Mouse (Mus musculus): ENCODE measurements around the gene Nck2. TPM values are rescaled to one million over a fixed set of nuclear protein-coding genes. Genes with fewer than 3 reads are reported as not detected.

Nck2 gene
- total and polyA plus RNA-seq, 2 experiments from 2014 or later = 40.3 to 79.2 TPM

DNA sequence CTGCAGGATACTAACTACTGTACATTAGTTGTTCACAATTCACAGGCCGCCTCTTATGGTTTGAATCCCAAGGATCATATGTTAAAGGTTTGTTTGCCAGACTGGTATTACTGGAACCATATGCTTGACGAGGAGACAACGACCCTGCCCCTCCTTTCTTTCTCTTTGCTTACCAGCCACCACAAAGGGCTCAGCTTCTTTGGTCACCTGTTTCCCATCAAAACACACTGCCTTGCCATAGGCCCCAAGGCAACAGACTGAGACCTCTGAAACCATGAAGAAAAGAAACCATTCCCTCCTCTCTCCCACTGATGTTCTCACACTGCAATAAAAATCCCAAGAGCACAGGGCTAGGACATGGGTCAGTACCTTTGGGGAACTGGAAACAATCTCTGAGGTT, 43.7 kb upstream of the Nck2 start:
- 74% methylated on average over 3 of the region's 3 CpGs for WGBS
- Histone ChIP-seq H3K36me3 (ENCODE audit: insufficient read depth) (no peaks in the 10 kb centered on the region), H3K4me3 (ENCODE audit: low read depth, low read length) (no peak overlapping the region), H3K27me3 (ENCODE audit: insufficient read depth, low read length) (no peaks in the 10 kb centered on the region), H3K9me3 (ENCODE audit: low read length) (no peaks in the 10 kb centered on the region), H3K4me2 (ENCODE audit: low read depth) (no peak overlapping the region), H3K27ac (ENCODE audit: low read depth, low read length) (no peak overlapping the region), H3K4me1 (ENCODE audit: insufficient read depth) (no peaks in the 10 kb centered on the region), H3K9ac (no peak overlapping the region)
- no peak for DNase-seq
- TF ChIP-seq CTCF (IDR thresholded peaks at IDR 0.05; ENCODE audit: low read depth) = no peak
- ATAC-seq = no peak

- DNase-seq (no peak), ATAC-seq (no peak)
- Histone ChIP-seq H3K4me3 (ENCODE audit: low read depth, low read length) (no peak overlapping the region), H3K9ac (no peak overlapping the region), H3K27me3 (ENCODE audit: insufficient read depth, low read length) (no peaks in the 10 kb centered on the region), H3K36me3 (ENCODE audit: insufficient read depth) (no peaks in the 10 kb centered on the region), H3K4me2 (ENCODE audit: low read depth) (no peak overlapping the region), H3K4me1 (ENCODE audit: insufficient read depth) (no peaks in the 10 kb centered on the region), H3K9me3 (ENCODE audit: low read length) (no peaks in the 10 kb centered on the region), H3K27ac (ENCODE audit: low read depth, low read length) (no peak overlapping the region)
- TF ChIP-seq CTCF (IDR thresholded peaks at IDR 0.05; ENCODE audit: low read depth) = no peak
These were observed 41.0 kb upstream of the Nck2 start for GRCm38 (mm10) chr1:43403341-43403740.

- Histone ChIP-seq H3K4me1 (ENCODE audit: insufficient read depth) (no peaks in the 10 kb centered on the region), H3K36me3 (ENCODE audit: insufficient read depth) (no peaks in the 10 kb centered on the region), H3K9ac (no peak overlapping the region), H3K4me3 (ENCODE audit: low read depth, low read length) (no peak overlapping the region), H3K27ac (ENCODE audit: low read depth, low read length) (no peak overlapping the region), H3K27me3 (ENCODE audit: insufficient read depth, low read length) (no peaks in the 10 kb centered on the region), H3K4me2 (ENCODE audit: low read depth) (no peak overlapping the region), H3K9me3 (ENCODE audit: low read length) (no peaks in the 10 kb centered on the region)
- WGBS = 66% methylated on average over 9 of the region's 9 CpGs
- TF ChIP-seq CTCF (IDR thresholded peaks at IDR 0.05; ENCODE audit: low read depth) = no peak
- DNase-seq (no peak), ATAC-seq (no peak)
These were observed 39.4 kb upstream of the Nck2 start for GRCm38 (mm10) chr1:43404693-43405678.

- 66% methylated on average over 4 of the region's 4 CpGs for WGBS
These were observed 35.4 kb upstream of the Nck2 start for GRCm38 (mm10) chr1:43409019-43409418.

GRCm38 (mm10) chr1:43412825-43413224, 31.6 kb upstream of the Nck2 start:
- H3K9me3 ChIP-seq (ENCODE audit: low read length) = no peaks in the 10 kb centered on the region
- DNase-seq (no peak), ATAC-seq (no peak)
- no peak for TF ChIP-seq CTCF (IDR thresholded peaks at IDR 0.05; ENCODE audit: low read depth)
- H3K4me3 ChIP-seq (ENCODE audit: low read depth, low read length) = no peak overlapping the region
- WGBS = 92% methylated on average over 3 of the region's 3 CpGs
- H3K27me3 ChIP-seq (ENCODE audit: insufficient read depth, low read length) = no peaks in the 10 kb centered on the region
- no peaks in the 10 kb centered on the region for H3K36me3 ChIP-seq (ENCODE audit: insufficient read depth)
- no peak overlapping the region for H3K4me2 ChIP-seq (ENCODE audit: low read depth)
- H3K27ac ChIP-seq (ENCODE audit: low read depth, low read length) = no peak overlapping the region
- no peak overlapping the region for H3K9ac ChIP-seq
- no peaks in the 10 kb centered on the region for H3K4me1 ChIP-seq (ENCODE audit: insufficient read depth)

More at GRCm38 (mm10) chr1:43409019-43409418, 35.4 kb upstream of the Nck2 start:
- Histone ChIP-seq H3K4me3 (ENCODE audit: low read depth, low read length) (no peak overlapping the region), H3K4me1 (ENCODE audit: insufficient read depth) (no peaks in the 10 kb centered on the region), H3K4me2 (ENCODE audit: low read depth) (no peak overlapping the region), H3K36me3 (ENCODE audit: insufficient read depth) (no peaks in the 10 kb centered on the region), H3K27ac (ENCODE audit: low read depth, low read length) (no peak overlapping the region), H3K27me3 (ENCODE audit: insufficient read depth, low read length) (no peaks in the 10 kb centered on the region), H3K9me3 (ENCODE audit: low read length) (no peaks in the 10 kb centered on the region), H3K9ac (no peak overlapping the region)
- TF ChIP-seq CTCF (IDR thresholded peaks at IDR 0.05; ENCODE audit: low read depth) = no peak
- DNase-seq (no peak), ATAC-seq (no peak)

GRCm38 (mm10) chr1:43413298-43413697, 31.1 kb upstream of the Nck2 start:
- H3K27ac ChIP-seq (ENCODE audit: low read depth, low read length) = no peak overlapping the region
- no peak for ATAC-seq
- WGBS = 80% methylated on average over 3 of the region's 3 CpGs
- no peaks in the 10 kb centered on the region for H3K36me3 ChIP-seq (ENCODE audit: insufficient read depth)
- H3K4me2 ChIP-seq (ENCODE audit: low read depth) = no peak overlapping the region
- H3K27me3 ChIP-seq (ENCODE audit: insufficient read depth, low read length) = no peaks in the 10 kb centered on the region
- no peaks in the 10 kb centered on the region for H3K9me3 ChIP-seq (ENCODE audit: low read length)
- DNase-seq = no peak
- no peak overlapping the region for H3K4me3 ChIP-seq (ENCODE audit: low read depth, low read length)
- TF ChIP-seq CTCF (IDR thresholded peaks at IDR 0.05; ENCODE audit: low read depth) = no peak
- no peaks in the 10 kb centered on the region for H3K4me1 ChIP-seq (ENCODE audit: insufficient read depth)
- H3K9ac ChIP-seq = no peak overlapping the region

- Histone ChIP-seq H3K36me3 (ENCODE audit: insufficient read depth) (no peaks in the 10 kb centered on the region), H3K4me3 (ENCODE audit: low read depth, low read length) (no peak overlapping the region), H3K27me3 (ENCODE audit: insufficient read depth, low read length) (no peaks in the 10 kb centered on the region), H3K4me1 (ENCODE audit: insufficient read depth) (no peaks in the 10 kb centered on the region), H3K27ac (ENCODE audit: low read depth, low read length) (no peak overlapping the region), H3K9ac (no peak overlapping the region), H3K9me3 (ENCODE audit: low read length) (no peaks in the 10 kb centered on the region), H3K4me2 (ENCODE audit: low read depth) (no peak overlapping the region)
- ATAC-seq = no peak
- WGBS = 91% methylated on average over 4 of the region's 4 CpGs
- TF ChIP-seq CTCF (IDR thresholded peaks at IDR 0.05; ENCODE audit: low read depth) = no peak
- no peak for DNase-seq
These were observed 30.6 kb upstream of the Nck2 start for GRCm38 (mm10) chr1:43413749-43414148.
